Mouse (Mus musculus) brain, embryonic 14.5 days (tissue): ENCODE data around the gene Iglon5.

Source experiments
- CTCF ChIP-seq: fragments of 200-500 bp; IDR thresholded peaks from 2 replicates; pipeline ENCODE4 v1.5.1; 2012; ENCODE audit warnings: inconsistent platforms, mild to moderate bottlenecking, moderate library complexity, borderline replicate concordance; ENCODE audit not compliant: insufficient read depth, insufficient read length; ENCODE audit errors: extremely low read depth
- POLR2A ChIP-seq: fragments of 200-500 bp; IDR thresholded peaks from 2 replicates; pipeline ENCODE4 v1.6.1; 2012; ENCODE audit warnings: mild to moderate bottlenecking, inconsistent platforms, borderline replicate concordance; ENCODE audit not compliant: poor library complexity, insufficient read depth, insufficient read length, severe bottlenecking; ENCODE audit errors: extremely low read depth

GRCm38 (mm10) chr7:43475706-43476105 is 14.2 kb downstream of the Iglon5 start:
- TF ChIP-seq CTCF (no peak), POLR2A (no peak)
